Mouse (Mus musculus): ENCODE results near the gene Pabpn1l.

- TF ChIP-seq CTCF (IDR thresholded peaks at IDR 0.05; ENCODE audit: extremely low read depth, insufficient read depth, insufficient read length, insufficient replicate concordance) (no peak), POLR2A (IDR thresholded peaks at IDR 0.05; ENCODE audit: low read depth, low read length) (no peak)
Observed at GRCm38 (mm10) chr8:122575286-122575685, 47.3 kb downstream of the Pabpn1l start.

Measured in spleen, adult 2 months (tissue).